Mouse (Mus musculus) neural tube, embryonic 12.5 days (tissue): ENCODE results near the gene Sos1. TPM values are rescaled to one million over a fixed set of nuclear protein-coding genes. Genes with fewer than 3 reads are reported as not detected.

ENCODE experiments used
- polyA plus RNA-seq: library from polyadenylated mRNA; unstranded; fragments of >200 nt; fragmentation: Nextera tagmentation; extraction: Ambion mirVana; gene quantifications from 2 replicates; pipeline ENCODE4 v1.2.1, GENCODE M21; 2016

Gene Sos1
- polyA plus RNA-seq, 1 experiment from 2014 or later = 8.5 TPM

Other genes starting within 250 kb of the Sos1 start
- gene Morn2, start 190.2 kb downstream of the Sos1 start, polyA plus RNA-seq = 31.4 and 32.2 TPM in 2 replicates
- 37.1 and 42.2 TPM in 2 replicates for gene Dhx57, start 190.0 kb downstream of the Sos1 start, polyA plus RNA-seq
- 0.61 and 2.0 TPM in 2 replicates for gene Arhgef33, start 173.0 kb downstream of the Sos1 start, polyA plus RNA-seq
- gene Gm10190, start 106.9 kb downstream of the Sos1 start, polyA plus RNA-seq = 1.2 and 1.4 TPM in 2 replicates
- gene Cdkl4, start 97.4 kb upstream of the Sos1 start, polyA plus RNA-seq = 4.3 and 6.2 TPM in 2 replicates
- gene Map4k3, start 248.0 kb upstream of the Sos1 start, polyA plus RNA-seq = 30.6 and 32.5 TPM in 2 replicates